Mouse (Mus musculus) forebrain, embryonic 13.5 days (tissue): ENCODE measurements at regions not wholly inside any gene's neighbourhood (a gene's known extent, or its start where the extent isn't known, plus 50 kb on each side); places are given as distances from the start of the nearest gene placed in this dataset.

Source experiments
- ATAC-seq: fragments of 200-750 bp; cut with Nextera tagmentation; 2 replicates; pipeline ENCODE4 v1.8.0; 2017
- H3K27ac ChIP-seq: fragments of 300-500 bp; sonication (generic); 2 replicates; pipeline ENCODE4 v1.5.1; 2015; ENCODE audit warnings: inconsistent platforms, mild to moderate bottlenecking, moderate library complexity
- H3K27me3 ChIP-seq: fragments of 300-500 bp; sonication (generic); 2 replicates; pipeline ENCODE4 v1.6.1; 2015; ENCODE audit warnings: mild to moderate bottlenecking, inconsistent platforms
- H3K36me3 ChIP-seq: fragments of 300-500 bp; sonication (generic); 2 replicates; pipeline ENCODE4 v1.6.1; 2015; ENCODE audit warnings: mild to moderate bottlenecking, inconsistent platforms; ENCODE audit not compliant: poor library complexity, severe bottlenecking
- H3K4me1 ChIP-seq: fragments of 300-500 bp; sonication (generic); 2 replicates; pipeline ENCODE4 v1.6.1; 2015; ENCODE audit warnings: inconsistent platforms
- H3K4me2 ChIP-seq: fragments of 300-500 bp; sonication (generic); 2 replicates; pipeline ENCODE4 v1.6.1; 2015; ENCODE audit warnings: inconsistent platforms, mild to moderate bottlenecking, moderate library complexity
- H3K4me3 ChIP-seq: fragments of 300-500 bp; sonication (generic); 2 replicates; pipeline ENCODE4 v1.5.1; 2015; ENCODE audit warnings: mild to moderate bottlenecking, inconsistent platforms
- H3K9ac ChIP-seq: fragments of 300-500 bp; sonication (generic); 2 replicates; pipeline ENCODE4 v1.6.1; 2015; ENCODE audit warnings: mild to moderate bottlenecking, inconsistent platforms
- H3K9me3 ChIP-seq: fragments of 300-500 bp; sonication (generic); replicated peaks from 2 replicates; pipeline ENCODE4 v1.6.1; 2016; ENCODE audit warnings: inconsistent platforms
- WGBS: fragments of 180-500 bp; shearing (Covaris S2); methylation state at CpG from one replicate; pipeline ENCODE4 v1.1.7; 2015; 5-methylcytosine and 5-hydroxymethylcytosine counted together

DNA sequence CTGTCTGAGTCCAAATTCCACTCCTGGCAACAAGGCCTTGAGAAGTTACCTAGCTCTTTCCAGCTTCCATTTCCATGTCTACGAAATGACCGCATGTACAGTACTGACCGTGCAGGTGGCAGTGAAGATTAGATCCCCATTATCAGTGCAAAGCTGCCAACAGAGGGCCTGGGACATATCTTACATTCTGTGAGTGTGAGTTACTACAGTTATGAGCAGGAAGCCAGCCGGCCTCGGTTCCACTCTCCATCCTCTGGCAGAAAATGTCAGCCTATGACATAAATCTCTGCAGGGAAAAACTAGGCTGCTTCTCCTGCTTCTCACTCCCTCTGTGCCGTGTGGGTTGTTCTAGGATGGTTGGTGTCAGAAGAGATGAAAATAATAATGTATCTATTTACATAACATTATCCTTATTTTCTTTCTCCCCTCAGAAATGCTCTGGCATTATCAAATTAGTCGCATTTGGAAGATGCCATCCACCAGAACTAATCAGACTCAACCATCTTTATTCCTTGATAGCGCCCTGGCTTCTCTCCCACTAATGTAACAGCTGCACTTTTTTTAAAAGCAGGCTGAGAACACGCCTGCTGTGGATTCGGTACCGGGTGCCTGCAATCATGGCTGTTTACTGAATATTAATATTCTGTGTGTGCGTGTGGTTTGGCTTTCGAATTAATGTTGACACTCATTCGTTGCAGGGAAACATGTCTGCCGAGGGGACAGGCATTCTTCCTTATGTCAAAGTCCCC is 77.5 kb downstream of the Dyrk2 start:
- 72% methylated on average over 15 of the region's 15 CpGs for WGBS
- H3K27ac ChIP-seq = peak overlapping the region; percentile 48
- H3K4me3 ChIP-seq = no peak overlapping the region
- no peak overlapping the region for H3K9ac ChIP-seq
- peaks cover 18% of the 10 kb centered on the region; the same call in 1 of the 2 replicates for H3K4me1 ChIP-seq
- H3K36me3 ChIP-seq = no peaks in the 10 kb centered on the region
- H3K9me3 ChIP-seq = no peaks in the 10 kb centered on the region
- H3K4me2 ChIP-seq = no peak overlapping the region
- peak; percentile 78 for ATAC-seq
- no peaks in the 10 kb centered on the region for H3K27me3 ChIP-seq

- Histone ChIP-seq H3K36me3 (no peaks in the 10 kb centered on the region), H3K9me3 (no peaks in the 10 kb centered on the region), H3K27ac (no peak overlapping the region), H3K4me3 (no peak overlapping the region), H3K4me2 (no peak overlapping the region), H3K27me3 (no peaks in the 10 kb centered on the region), H3K4me1 (peaks cover 18% of the 10 kb centered on the region; the same call in 1 of the 2 replicates), H3K9ac (no peak overlapping the region)
- WGBS = 96% methylated on average over 2 of the region's 2 CpGs
- ATAC-seq = no peak
These were observed 76.2 kb downstream of the Dyrk2 start for GRCm38 (mm10) chr10:118793794-118794193.

GRCm38 (mm10) chr10:118794395-118795060 is 75.5 kb downstream of the Dyrk2 start:
- Histone ChIP-seq H3K4me1 (peaks cover 18% of the 10 kb centered on the region; the same call in 1 of the 2 replicates), H3K27ac (no peak overlapping the region), H3K9me3 (no peaks in the 10 kb centered on the region), H3K4me2 (no peak overlapping the region), H3K4me3 (no peak overlapping the region), H3K27me3 (no peaks in the 10 kb centered on the region), H3K36me3 (no peaks in the 10 kb centered on the region), H3K9ac (no peak overlapping the region)
- ATAC-seq = no peak
- 40% methylated on average over 9 of the region's 9 CpGs for WGBS

DNA sequence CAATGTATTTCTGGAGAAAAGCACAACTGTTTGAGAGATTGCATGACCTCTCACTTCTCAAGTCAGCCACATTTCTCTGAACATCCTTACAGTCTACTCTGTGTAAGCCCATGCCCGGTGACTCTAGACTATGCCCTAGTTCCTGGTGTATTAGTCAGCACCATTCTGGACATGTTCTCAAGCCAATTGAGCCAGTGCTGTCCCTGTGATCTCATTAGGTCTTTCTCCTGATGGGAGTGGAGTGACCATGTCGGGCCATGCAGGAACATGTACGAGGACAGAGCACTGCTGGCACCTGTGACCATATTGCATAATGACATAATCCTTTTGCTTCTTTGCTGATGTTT is 75.0 kb downstream of the Dyrk2 start:
- 83% methylated on average over 3 of the region's 3 CpGs for WGBS
- Histone ChIP-seq H3K4me2 (no peak overlapping the region), H3K9me3 (no peaks in the 10 kb centered on the region), H3K4me3 (no peak overlapping the region), H3K27me3 (no peaks in the 10 kb centered on the region), H3K4me1 (peaks cover 18% of the 10 kb centered on the region; the same call in 1 of the 2 replicates), H3K36me3 (no peaks in the 10 kb centered on the region), H3K9ac (no peak overlapping the region), H3K27ac (no peak overlapping the region)
- no peak for ATAC-seq

- H3K4me1 ChIP-seq = peaks cover 18% of the 10 kb centered on the region; the same call in 1 of the 2 replicates
- WGBS = 90% methylated on average over 7 of the region's 7 CpGs
These were observed 73.5 kb downstream of the Dyrk2 start for GRCm38 (mm10) chr10:118796512-118796911.

DNA sequence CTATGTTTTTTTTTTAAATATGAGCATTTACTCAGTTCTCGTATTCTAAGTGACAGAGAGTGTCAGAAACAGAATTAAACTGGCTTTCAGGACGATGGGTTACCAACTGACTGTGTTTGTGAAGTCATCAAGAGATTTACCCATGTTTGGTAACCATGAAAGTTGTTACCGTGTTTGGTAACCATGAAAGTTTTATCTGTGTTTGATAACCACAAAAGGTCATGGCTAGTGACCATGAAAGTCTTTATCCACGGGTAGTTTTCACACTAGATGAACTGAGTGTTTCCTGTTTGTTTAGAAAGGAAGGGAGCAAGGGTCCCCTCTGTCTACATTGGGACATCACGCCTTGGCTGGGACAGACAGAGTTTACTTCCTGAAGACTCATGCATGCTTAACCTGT is 72.8 kb downstream of the Dyrk2 start:
- WGBS = 87% methylated on average over 5 of the region's 5 CpGs
- H3K27me3 ChIP-seq = no peaks in the 10 kb centered on the region

More at GRCm38 (mm10) chr10:118796512-118796911, 73.5 kb downstream of the Dyrk2 start:
- Histone ChIP-seq H3K27ac (no peak overlapping the region), H3K36me3 (no peaks in the 10 kb centered on the region), H3K4me3 (no peak overlapping the region), H3K9me3 (no peaks in the 10 kb centered on the region), H3K9ac (no peak overlapping the region), H3K4me2 (no peak overlapping the region), H3K27me3 (no peaks in the 10 kb centered on the region)
- ATAC-seq = no peak

DNA sequence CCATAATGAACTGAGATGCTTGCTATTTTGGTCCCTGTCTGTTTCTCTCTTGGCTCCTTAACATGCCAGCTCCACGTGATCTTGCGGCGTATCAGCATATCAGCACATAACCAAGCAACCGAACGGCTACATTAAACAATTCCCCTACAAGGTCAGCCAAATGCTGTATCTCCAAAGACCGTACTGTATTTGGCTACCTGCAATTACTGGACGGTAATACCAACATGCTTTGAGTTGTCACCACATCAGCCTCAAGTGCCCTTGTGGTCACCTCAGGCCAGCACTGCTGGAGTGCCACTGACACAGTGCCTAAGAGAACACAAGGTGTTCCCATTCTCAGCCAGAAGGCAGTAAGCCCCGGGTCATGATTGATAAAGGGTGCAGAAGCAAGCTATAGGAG is 70.2 kb downstream of the Dyrk2 start:
- WGBS = 93% methylated on average over 8 of the region's 8 CpGs
- H3K9me3 ChIP-seq = no peaks in the 10 kb centered on the region
- H3K27ac ChIP-seq = no peak overlapping the region
- no peak overlapping the region for H3K4me2 ChIP-seq
- H3K9ac ChIP-seq = no peak overlapping the region
- 0 out of 2 replicates have a peak, but pooled peaks cover 4% of the 10 kb centered on the region for H3K4me1 ChIP-seq
- H3K4me3 ChIP-seq = no peak overlapping the region
- no peak for ATAC-seq
- H3K27me3 ChIP-seq = no peaks in the 10 kb centered on the region
- H3K36me3 ChIP-seq = no peaks in the 10 kb centered on the region

More for the DNA sequence above, 72.8 kb downstream of the Dyrk2 start:
- peaks cover 16% of the 10 kb centered on the region; the same call in 1 of the 2 replicates for H3K4me1 ChIP-seq
- ATAC-seq = no peak
- no peak overlapping the region for H3K4me3 ChIP-seq
- H3K36me3 ChIP-seq = no peaks in the 10 kb centered on the region
- no peak overlapping the region for H3K4me2 ChIP-seq
- no peak overlapping the region for H3K9ac ChIP-seq
- no peak overlapping the region for H3K27ac ChIP-seq
- H3K9me3 ChIP-seq = no peaks in the 10 kb centered on the region

GRCm38 (mm10) chr10:118803922-118804557 is 66.0 kb downstream of the Dyrk2 start:
- Histone ChIP-seq H3K27ac (no peak overlapping the region), H3K4me1 (no peaks in the 10 kb centered on the region), H3K27me3 (no peaks in the 10 kb centered on the region), H3K9me3 (no peaks in the 10 kb centered on the region), H3K36me3 (no peaks in the 10 kb centered on the region), H3K9ac (no peak overlapping the region), H3K4me2 (no peak overlapping the region), H3K4me3 (no peak overlapping the region)
- no peak for ATAC-seq
- WGBS = 90% methylated on average over 20 of the region's 20 CpGs

DNA sequence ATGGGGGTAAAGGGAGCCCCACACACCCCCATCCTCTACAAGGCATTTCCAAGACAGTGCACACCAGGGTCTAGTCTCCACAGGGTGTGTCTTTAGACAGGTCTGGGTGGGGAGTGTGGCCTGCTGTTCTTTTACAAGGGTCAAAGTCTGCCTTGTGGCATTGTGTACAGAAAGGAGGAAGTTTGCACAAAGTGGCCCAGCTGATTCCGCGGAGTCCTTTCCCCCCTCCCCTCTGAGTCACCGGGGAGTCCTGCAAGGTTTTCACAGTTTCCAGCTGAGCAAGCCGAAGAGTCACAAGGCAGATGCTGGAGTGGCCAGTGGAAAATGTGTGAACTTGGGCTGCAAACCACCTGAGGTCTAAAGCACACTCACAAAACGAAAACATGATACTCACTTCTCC is 65.4 kb downstream of the Dyrk2 start:
- no peak for ATAC-seq
- Histone ChIP-seq H3K9me3 (no peaks in the 10 kb centered on the region), H3K27ac (no peak overlapping the region), H3K4me3 (no peak overlapping the region), H3K27me3 (no peaks in the 10 kb centered on the region), H3K36me3 (no peaks in the 10 kb centered on the region), H3K4me2 (no peak overlapping the region), H3K4me1 (no peaks in the 10 kb centered on the region), H3K9ac (no peak overlapping the region)
- 58% methylated on average over 5 of the region's 5 CpGs for WGBS
